Mouse (Mus musculus): ENCODE data around the gene Ss18l2. TPM values are rescaled to one million over a fixed set of nuclear protein-coding genes. Genes with fewer than 3 reads are reported as not detected.

The Ss18l2 gene
- polyA plus RNA-seq, 1 experiment: 10.9 TPM

DNA sequence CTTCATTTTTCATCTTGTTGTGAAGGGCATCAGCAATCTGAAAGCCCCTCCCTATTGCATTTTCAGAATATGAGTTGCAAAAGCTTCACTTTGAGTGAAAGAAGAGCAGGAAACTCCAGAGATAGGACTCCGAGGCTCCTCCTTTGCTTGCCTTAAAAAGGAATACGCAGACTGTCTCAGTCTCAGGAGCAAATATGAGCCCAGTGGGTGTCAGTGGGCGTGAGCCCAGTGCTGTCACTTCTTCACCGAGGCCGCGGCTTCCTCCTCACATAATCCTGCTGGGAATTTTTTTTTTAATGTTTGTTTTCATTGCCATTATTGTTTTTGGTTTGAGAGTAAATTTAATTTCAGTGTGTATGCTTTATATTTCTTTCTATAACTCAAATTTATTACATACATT, 30.4 kb downstream of the Ss18l2 start:
- 87% methylated on average over 6 of the region's 6 CpGs for WGBS
- Histone ChIP-seq H3K4me3 (ENCODE audit: low read depth, low read length) (no peak overlapping the region), H3K27me3 (ENCODE audit: control insufficient read depth, insufficient read depth, low read length) (no peaks in the 10 kb centered on the region), H3K27ac (ENCODE audit: insufficient read depth, low read depth, low read length) (no peak overlapping the region), H3K36me3 (ENCODE audit: control insufficient read depth, insufficient read depth, low read length) (peaks cover 57% of the 10 kb centered on the region), H3K4me1 (ENCODE audit: control insufficient read depth, insufficient read depth, insufficient read length, low read length) (no peaks in the 10 kb centered on the region)
- no peak for TF ChIP-seq CTCF (IDR thresholded peaks at IDR 0.05; ENCODE audit: extremely low read depth, insufficient read length, insufficient replicate concordance, low read depth, low read length)
- TF ChIP-seq POLR2A (IDR thresholded peaks at IDR 0.05; ENCODE audit: low read depth, low read length): no peak

- 90% methylated on average over 3 of the region's 3 CpGs for WGBS
- Histone ChIP-seq H3K4me1 (ENCODE audit: control insufficient read depth, insufficient read depth, insufficient read length, low read length) (no peaks in the 10 kb centered on the region), H3K27me3 (ENCODE audit: control insufficient read depth, insufficient read depth, low read length) (no peaks in the 10 kb centered on the region), H3K27ac (ENCODE audit: insufficient read depth, low read depth, low read length) (no peak overlapping the region), H3K36me3 (ENCODE audit: control insufficient read depth, insufficient read depth, low read length) (peaks cover 57% of the 10 kb centered on the region), H3K4me3 (ENCODE audit: low read depth, low read length) (no peak overlapping the region)
- TF ChIP-seq POLR2A (IDR thresholded peaks at IDR 0.05; ENCODE audit: low read depth, low read length) (no peak), CTCF (IDR thresholded peaks at IDR 0.05; ENCODE audit: extremely low read depth, insufficient read length, insufficient replicate concordance, low read depth, low read length) (no peak)
Measured at GRCm38 (mm10) chr9:121741168-121741567, 31.0 kb downstream of the Ss18l2 start.

DNA sequence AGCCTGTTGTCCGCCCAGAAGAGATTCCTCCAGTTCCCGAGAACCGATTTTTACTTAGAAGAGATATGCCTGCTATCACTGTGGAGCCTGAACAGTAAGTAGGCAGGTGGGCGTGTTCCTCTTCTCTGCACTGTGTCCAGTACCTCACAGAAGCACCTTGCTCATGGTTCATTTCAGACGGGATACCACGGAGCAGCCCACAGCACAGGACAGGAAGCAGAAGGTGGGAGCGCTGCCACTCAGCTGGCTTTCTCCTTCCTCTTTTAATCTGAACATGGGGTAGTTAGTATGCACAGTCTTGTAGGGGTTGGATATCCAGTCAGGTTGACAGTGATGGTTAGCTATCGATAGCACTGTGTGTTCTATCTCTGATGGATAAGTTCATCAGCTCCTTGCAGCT, 33.9 kb downstream of the Ss18l2 start:
- 83% methylated on average over 8 of the region's 8 CpGs for WGBS
- TF ChIP-seq POLR2A (IDR thresholded peaks at IDR 0.05; ENCODE audit: low read depth, low read length) (no peak), CTCF (IDR thresholded peaks at IDR 0.05; ENCODE audit: extremely low read depth, insufficient read length, insufficient replicate concordance, low read depth, low read length) (no peak)
- no peak overlapping the region for H3K4me3 ChIP-seq (ENCODE audit: low read depth, low read length)
- peaks cover 77% of the 10 kb centered on the region for H3K36me3 ChIP-seq (ENCODE audit: control insufficient read depth, insufficient read depth, low read length)
- no peak overlapping the region for H3K27ac ChIP-seq (ENCODE audit: insufficient read depth, low read depth, low read length)
- H3K4me1 ChIP-seq (ENCODE audit: control insufficient read depth, insufficient read depth, insufficient read length, low read length): no peaks in the 10 kb centered on the region
- no peaks in the 10 kb centered on the region for H3K27me3 ChIP-seq (ENCODE audit: control insufficient read depth, insufficient read depth, low read length)

- no peak for TF ChIP-seq CTCF (IDR thresholded peaks at IDR 0.05; ENCODE audit: extremely low read depth, insufficient read length, insufficient replicate concordance, low read depth, low read length)
- no peak for TF ChIP-seq POLR2A (IDR thresholded peaks at IDR 0.05; ENCODE audit: low read depth, low read length)
- H3K27ac ChIP-seq (ENCODE audit: insufficient read depth, low read depth, low read length): no peak overlapping the region
- no peak overlapping the region for H3K4me3 ChIP-seq (ENCODE audit: low read depth, low read length)
- 95% methylated on average over 9 of the region's 9 CpGs for WGBS
- peaks cover 77% of the 10 kb centered on the region for H3K36me3 ChIP-seq (ENCODE audit: control insufficient read depth, insufficient read depth, low read length)
- H3K4me1 ChIP-seq (ENCODE audit: control insufficient read depth, insufficient read depth, insufficient read length, low read length): no peaks in the 10 kb centered on the region; the same call in 1 of the 2 replicates
- H3K27me3 ChIP-seq (ENCODE audit: control insufficient read depth, insufficient read depth, low read length): no peaks in the 10 kb centered on the region
Measured at GRCm38 (mm10) chr9:121752774-121753173, 42.6 kb downstream of the Ss18l2 start.

- peaks cover 6% of the 10 kb centered on the region for H3K27me3 ChIP-seq (ENCODE audit: control insufficient read depth, insufficient read depth, low read length)
- H3K27ac ChIP-seq (ENCODE audit: insufficient read depth, low read depth, low read length): no peak overlapping the region
- H3K36me3 ChIP-seq (ENCODE audit: control insufficient read depth, insufficient read depth, low read length): peaks cover 58% of the 10 kb centered on the region
- TF ChIP-seq CTCF (IDR thresholded peaks at IDR 0.05; ENCODE audit: extremely low read depth, insufficient read length, insufficient replicate concordance, low read depth, low read length) (no peak), POLR2A (IDR thresholded peaks at IDR 0.05; ENCODE audit: low read depth, low read length) (no peak)
- 89% methylated on average over 3 of the region's 3 CpGs for WGBS
- no peak overlapping the region for H3K4me3 ChIP-seq (ENCODE audit: low read depth, low read length)
- H3K4me1 ChIP-seq (ENCODE audit: control insufficient read depth, insufficient read depth, insufficient read length, low read length): peaks cover 9% of the 10 kb centered on the region
Measured at GRCm38 (mm10) chr9:121754624-121755023, 44.5 kb downstream of the Ss18l2 start.

GRCm38 (mm10) chr9:121756785-121757184, 46.7 kb downstream of the Ss18l2 start:
- H3K27ac ChIP-seq (ENCODE audit: insufficient read depth, low read depth, low read length): no peak overlapping the region
- H3K36me3 ChIP-seq (ENCODE audit: control insufficient read depth, insufficient read depth, low read length): peaks cover 36% of the 10 kb centered on the region
- TF ChIP-seq POLR2A (IDR thresholded peaks at IDR 0.05; ENCODE audit: low read depth, low read length): no peak
- no peak for TF ChIP-seq CTCF (IDR thresholded peaks at IDR 0.05; ENCODE audit: extremely low read depth, insufficient read length, insufficient replicate concordance, low read depth, low read length)
- peaks cover 22% of the 10 kb centered on the region for H3K27me3 ChIP-seq (ENCODE audit: control insufficient read depth, insufficient read depth, low read length)
- no peak overlapping the region for H3K4me3 ChIP-seq (ENCODE audit: low read depth, low read length)
- peaks cover 9% of the 10 kb centered on the region for H3K4me1 ChIP-seq (ENCODE audit: control insufficient read depth, insufficient read depth, insufficient read length, low read length)
- 77% methylated on average over 3 of the region's 3 CpGs for WGBS

DNA sequence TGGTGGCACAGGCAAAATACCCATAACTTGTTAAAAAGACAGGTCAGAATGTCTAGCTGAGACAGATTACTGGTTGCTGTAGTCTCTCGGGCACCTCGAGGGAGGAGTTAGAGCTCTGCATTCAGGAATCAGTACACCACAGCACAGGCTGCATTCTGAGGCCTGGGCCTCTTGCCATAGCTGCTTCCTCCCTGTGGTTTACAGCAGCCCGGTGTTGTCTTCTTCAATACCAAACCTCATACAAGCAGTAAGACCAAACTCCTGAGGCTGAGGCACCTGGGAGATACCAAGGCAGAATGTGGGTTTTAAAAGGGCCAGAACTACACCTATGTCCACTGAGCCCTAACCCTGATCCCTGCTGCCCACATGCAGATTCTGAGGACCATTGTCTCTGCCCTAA, 47.3 kb downstream of the Ss18l2 start:
- WGBS: 58% methylated on average over 3 of the region's 3 CpGs
- Histone ChIP-seq H3K4me3 (ENCODE audit: low read depth, low read length) (no peak overlapping the region), H3K27me3 (ENCODE audit: control insufficient read depth, insufficient read depth, low read length) (peaks cover 22% of the 10 kb centered on the region), H3K4me1 (ENCODE audit: control insufficient read depth, insufficient read depth, insufficient read length, low read length) (peaks cover 9% of the 10 kb centered on the region), H3K27ac (ENCODE audit: insufficient read depth, low read depth, low read length) (no peak overlapping the region), H3K36me3 (ENCODE audit: control insufficient read depth, insufficient read depth, low read length) (peaks cover 31% of the 10 kb centered on the region)
- TF ChIP-seq POLR2A (IDR thresholded peaks at IDR 0.05; ENCODE audit: low read depth, low read length) (no peak), CTCF (IDR thresholded peaks at IDR 0.05; ENCODE audit: extremely low read depth, insufficient read length, insufficient replicate concordance, low read depth, low read length) (no peak)
